Mouse (Mus musculus): ENCODE results near the gene Ppp1r12b.

GRCm38 (mm10) chr1:134824896-134825295 lies 130.8 kb downstream of the Ppp1r12b start:
- no peak for TF ChIP-seq CTCF (IDR thresholded peaks at IDR 0.05; ENCODE audit: borderline replicate concordance, insufficient read depth, low read depth, low read length)
- TF ChIP-seq POLR2A (IDR thresholded peaks at IDR 0.05; ENCODE audit: borderline replicate concordance, insufficient read depth, low read length): no peak
